Mouse (Mus musculus) lung, postnatal 4 days (tissue): ENCODE measurements around the gene Gabrr3.

Experiments
- DNase-seq, 2 experiments: peaks; one replicate each; pipeline ENCODE4 v3.0.0; 2021

Gene Gabrr3

GRCm38 (mm10) chr16:59471637-59472278, 64.6 kb downstream of the Gabrr3 start, which contains the start of gene Riox2:
Gene Riox2, plus strand, starts transcription at chr16:59471775.
- DNase-seq = peak; percentile 85 to 88

GRCm38 (mm10) chr16:59472546-59472945, 65.4 kb downstream of the Gabrr3 start:
- no peak for DNase-seq

GRCm38 (mm10) chr16:59474788-59475187, 67.7 kb downstream of the Gabrr3 start:
- DNase-seq = peak; percentile 57 to 76

- DNase-seq = no peak
Observed at GRCm38 (mm10) chr16:59477955-59478354, 70.8 kb downstream of the Gabrr3 start.

- no peak for DNase-seq
Observed at GRCm38 (mm10) chr16:59487239-59487638, 80.1 kb downstream of the Gabrr3 start.

- no peak for DNase-seq
Observed at GRCm38 (mm10) chr16:59487975-59488548, 80.9 kb downstream of the Gabrr3 start.

- no peak for DNase-seq
Observed at GRCm38 (mm10) chr16:59493199-59493598, 86.1 kb downstream of the Gabrr3 start.

- DNase-seq = no peak
Observed at GRCm38 (mm10) chr16:59497947-59498346, 90.8 kb downstream of the Gabrr3 start.

- DNase-seq = no peak
Observed at GRCm38 (mm10) chr16:59499180-59499579, 92.0 kb downstream of the Gabrr3 start.

GRCm38 (mm10) chr16:59509830-59510229, 102.7 kb downstream of the Gabrr3 start:
- no peak for DNase-seq
